Mouse (Mus musculus) kidney, postnatal 0 days (tissue): ENCODE results near the gene Pla2g4a. TPM values are rescaled to one million over a fixed set of nuclear protein-coding genes. Genes with fewer than 3 reads are reported as not detected.
A peak's percentile ranks its signal among the peaks of the same experiment; 100 is the strongest.

ENCODE experiments used
- ATAC-seq: fragments of 200-750 bp; cut with Nextera tagmentation; replicated peaks from 2 replicates; pipeline ENCODE4 v1.8.0; 2017; ENCODE audit warnings: low read depth, moderate number of reproducible peaks, moderate TSS enrichment, moderate library complexity; ENCODE audit not compliant: low FRiP score
- DNase-seq: peaks from one replicate; pipeline ENCODE4 v3.0.0-alpha.2; 2016; ENCODE audit warnings: low spot score
- H3K27ac ChIP-seq: fragments of 300-500 bp; sonication (generic); 2 replicates; pipeline ENCODE4 v1.5.1; 2014; ENCODE audit warnings: mild to moderate bottlenecking
- H3K27me3 ChIP-seq: fragments of 300-500 bp; sonication (generic); 2 replicates; pipeline ENCODE4 v1.6.1; 2014; ENCODE audit warnings: low read length, mixed read lengths; ENCODE audit not compliant: insufficient read depth
- H3K36me3 ChIP-seq: fragments of 300-500 bp; sonication (generic); 2 replicates; pipeline ENCODE4 v1.6.1; 2014; ENCODE audit warnings: low read length, mixed read lengths; ENCODE audit not compliant: insufficient read depth
- H3K4me1 ChIP-seq: fragments of 300-500 bp; sonication (generic); replicated peaks from 2 replicates; pipeline ENCODE4 v1.6.1; 2014; ENCODE audit warnings: antibody characterized with exemption, low read length, mixed read lengths; ENCODE audit not compliant: insufficient read depth
- H3K4me2 ChIP-seq: fragments of 300-500 bp; sonication (generic); 2 replicates; pipeline ENCODE4 v1.6.1; 2014; ENCODE audit warnings: mild to moderate bottlenecking, low read length, moderate library complexity, mixed read lengths
- H3K4me3 ChIP-seq: fragments of 300-500 bp; sonication (generic); replicated peaks from 2 replicates; pipeline ENCODE4 v1.5.1; 2014; ENCODE audit warnings: low read depth, low read length
- H3K9ac ChIP-seq: fragments of 300-500 bp; sonication (generic); 2 replicates; pipeline ENCODE4 v1.6.1; 2014; ENCODE audit warnings: low read depth, low read length
- H3K9me3 ChIP-seq: fragments of 300-500 bp; sonication (generic); replicated peaks from 2 replicates; pipeline ENCODE4 v1.6.1; 2016; ENCODE audit warnings: low read length, inconsistent platforms, mixed read lengths
- CTCF ChIP-seq: IDR thresholded peaks from 2 replicates; pipeline ENCODE4 v1.5.1; 2016; ENCODE audit warnings: antibody characterized with exemption, low read depth, mild to moderate bottlenecking, moderate library complexity
- WGBS: fragments of 180-500 bp; shearing (Covaris S2); extraction: QIAGEN DNeasy Blood & Tissue Kit; methylation state at CpG from one replicate; pipeline ENCODE4 v1.1.7; 2014; 5-methylcytosine and 5-hydroxymethylcytosine counted together
- polyA plus RNA-seq: library from polyadenylated mRNA; unstranded; fragments of >200 nt; fragmentation: Nextera tagmentation; extraction: Ambion mirVana; gene quantifications from 2 replicates; pipeline ENCODE4 v1.2.1, GENCODE M21; 2015

Pla2g4a gene
- polyA plus RNA-seq, result 58.0 and 59.1 TPM in 2 replicates

DNA sequence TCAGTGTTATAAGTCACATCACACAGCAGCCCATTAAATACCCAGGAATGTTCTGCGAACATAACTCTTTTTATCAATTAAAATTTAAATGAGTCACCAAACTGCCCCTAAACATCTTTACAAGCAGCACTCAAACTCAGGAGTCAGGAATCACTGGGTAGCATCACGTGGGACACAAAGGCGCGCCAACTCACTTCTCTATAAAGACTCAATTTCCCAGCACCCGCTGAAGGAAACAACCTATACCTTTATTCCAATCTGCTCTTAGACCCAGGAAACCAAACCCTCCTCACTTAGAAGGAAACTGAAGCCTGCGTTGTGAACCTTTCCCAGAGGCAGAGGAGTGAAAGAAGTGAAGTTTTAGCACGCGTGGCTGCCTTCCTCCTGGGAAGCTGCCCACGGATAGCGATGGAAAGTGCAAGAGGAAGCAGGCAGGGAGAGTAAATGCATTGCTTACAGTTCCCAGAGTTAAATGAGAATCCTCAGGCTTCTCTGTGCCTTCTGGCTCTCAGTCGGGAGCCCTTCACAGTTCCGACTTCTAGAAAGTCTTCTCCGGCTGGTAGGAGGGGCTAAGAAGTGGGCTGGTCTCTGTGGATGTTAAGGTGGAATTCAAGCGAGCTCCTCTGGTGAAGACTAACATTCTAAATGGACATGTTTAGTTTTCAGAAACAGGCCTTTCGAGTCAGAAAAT is at the start of gene Pla2g4a:
Gene Pla2g4a (minus strand): TSS at position 557 of the 691 bp plus-strand sequence.
- DNase-seq, result peak; percentile 88
- WGBS, result 6% methylated on average over 15 of the region's 15 CpGs
- H3K27ac ChIP-seq, result peak within 1 kb of the TSS; percentile 85

DNA sequence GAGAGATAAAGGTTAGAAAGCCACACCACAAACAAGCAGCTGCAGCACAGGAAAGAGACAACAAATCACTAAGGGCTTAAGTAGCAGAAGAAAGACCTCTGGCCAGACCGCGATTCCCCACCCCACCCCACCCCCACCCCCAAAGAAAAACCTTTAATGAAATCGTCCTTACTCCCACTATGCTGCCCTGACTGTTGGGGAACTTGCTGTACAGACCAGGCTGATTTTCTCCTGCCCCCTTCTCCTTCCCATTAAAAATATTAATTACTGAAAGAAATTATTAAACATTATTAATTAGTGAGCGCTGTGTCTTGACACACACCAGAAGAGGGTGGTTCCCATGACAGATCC is 49.5 kb upstream of the Pla2g4a start:
- no peak overlapping the region for H3K4me2 ChIP-seq
- H3K4me3 ChIP-seq, result no peak overlapping the region
- H3K27me3 ChIP-seq, result no peaks in the 10 kb centered on the region
- H3K4me1 ChIP-seq, result no peaks in the 10 kb centered on the region
- no peak overlapping the region for H3K27ac ChIP-seq
- no peak overlapping the region for H3K9ac ChIP-seq
- H3K36me3 ChIP-seq, result no peaks in the 10 kb centered on the region
- WGBS, result 58% methylated on average over 4 of the region's 4 CpGs
- ATAC-seq, result no peak
- no peaks in the 10 kb centered on the region for H3K9me3 ChIP-seq
- no peak for DNase-seq
- no peak for TF ChIP-seq CTCF

More for the DNA sequence above, at the start of gene Pla2g4a:
- TF ChIP-seq CTCF, result no peak
- Histone ChIP-seq H3K9ac (peak within 1 kb of the TSS; percentile 50), H3K4me2 (peak within 1 kb of the TSS; percentile 54), H3K4me1 (no peaks in the 10 kb centered on the region), H3K27me3 (no peaks in the 10 kb centered on the region), H3K9me3 (no peaks in the 10 kb centered on the region), H3K4me3 (peak within 1 kb of the TSS; percentile 46), H3K36me3 (no peaks in the 10 kb centered on the region)
- peak; percentile 77 for ATAC-seq

DNA sequence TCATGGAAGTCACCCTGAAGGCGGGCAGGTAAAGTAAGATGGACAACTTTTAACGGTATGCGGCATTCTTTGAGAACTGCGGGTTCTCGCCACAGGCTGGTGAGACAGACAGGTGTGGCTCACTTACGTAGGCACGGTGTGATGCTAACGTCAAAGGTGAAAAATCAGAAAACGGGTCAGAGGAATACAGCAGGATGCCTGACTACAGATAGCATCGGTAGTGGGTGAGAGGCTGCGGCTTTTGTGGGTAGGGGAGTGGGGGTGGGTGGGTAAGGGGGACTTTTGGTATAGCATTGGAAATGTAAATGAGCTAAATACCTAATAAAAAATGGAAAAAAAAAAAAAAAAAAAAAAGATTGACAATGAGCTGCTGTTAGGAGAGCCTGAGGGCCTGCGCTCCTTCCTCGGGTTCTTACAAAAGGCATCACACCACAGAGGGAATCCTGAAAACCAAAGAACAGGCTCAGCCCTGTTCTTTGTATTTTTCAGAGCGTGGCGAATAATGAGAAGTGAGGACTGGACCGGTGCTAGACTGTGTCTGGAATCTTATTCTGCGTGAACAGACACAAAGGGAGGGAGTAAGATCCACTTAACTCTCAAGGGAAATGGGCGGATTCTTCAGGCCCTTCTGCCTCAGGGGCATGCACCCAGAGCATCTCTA is 49.0 kb upstream of the Pla2g4a start:
- Histone ChIP-seq H3K4me1 (no peaks in the 10 kb centered on the region), H3K4me3 (no peak overlapping the region), H3K27ac (no peak overlapping the region), H3K9ac (no peak overlapping the region), H3K9me3 (no peaks in the 10 kb centered on the region), H3K36me3 (no peaks in the 10 kb centered on the region), H3K4me2 (no peak overlapping the region), H3K27me3 (no peaks in the 10 kb centered on the region)
- no peak for TF ChIP-seq CTCF
- WGBS, result 85% methylated on average over 18 of the region's 18 CpGs
- ATAC-seq, result no peak
- DNase-seq, result no peak

DNA sequence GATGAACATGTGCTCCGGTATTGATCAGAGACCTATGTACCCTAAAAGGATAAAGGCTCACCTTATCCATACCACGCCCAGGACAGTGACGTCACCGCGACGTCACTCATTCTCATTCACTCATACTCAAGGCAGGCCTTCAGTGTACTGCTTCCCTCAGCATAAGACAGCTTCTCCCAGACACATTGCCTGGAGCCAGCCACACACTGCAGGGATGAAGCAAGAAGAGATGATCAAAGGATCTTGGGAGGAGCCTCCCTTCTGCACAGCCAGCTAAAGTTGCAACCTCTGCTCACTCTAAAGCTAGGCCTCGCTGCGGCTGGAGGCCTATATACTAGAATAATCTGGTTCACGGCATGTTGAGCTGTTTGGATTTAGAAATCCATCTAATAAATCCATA is 48.0 kb upstream of the Pla2g4a start:
- Histone ChIP-seq H3K4me3 (no peak overlapping the region), H3K9me3 (no peaks in the 10 kb centered on the region), H3K27ac (no peak overlapping the region), H3K4me1 (no peaks in the 10 kb centered on the region), H3K4me2 (no peak overlapping the region), H3K36me3 (no peaks in the 10 kb centered on the region), H3K9ac (no peak overlapping the region), H3K27me3 (no peaks in the 10 kb centered on the region)
- ATAC-seq (0 out of 2 replicates have a peak, but pooled peaks have one; percentile 17), DNase-seq (no peak)
- no peak for TF ChIP-seq CTCF
- WGBS, result 87% methylated on average over 9 of the region's 9 CpGs

DNA sequence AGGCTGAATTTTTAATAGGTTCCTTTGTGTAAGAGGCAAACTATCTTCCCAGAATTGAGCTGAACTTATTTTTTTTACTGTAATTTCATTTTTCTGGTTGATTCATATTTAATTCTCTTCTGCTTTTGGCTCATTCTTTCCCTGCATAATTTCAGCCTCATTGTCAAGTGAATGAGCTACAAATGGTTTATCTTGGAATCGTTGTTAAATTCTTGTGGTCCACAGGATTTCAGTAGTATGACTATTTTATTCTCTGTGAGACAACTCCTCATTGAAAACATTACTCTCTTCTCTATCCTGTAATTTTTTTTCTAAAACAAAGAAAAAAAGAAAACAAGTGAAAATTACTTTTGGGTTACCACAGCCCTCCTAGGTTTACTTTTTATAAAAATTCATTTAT is 14.5 kb upstream of the Pla2g4a start:
- Histone ChIP-seq H3K9me3 (no peaks in the 10 kb centered on the region), H3K9ac (no peak overlapping the region), H3K36me3 (no peaks in the 10 kb centered on the region), H3K4me2 (no peak overlapping the region), H3K4me1 (no peaks in the 10 kb centered on the region), H3K27me3 (no peaks in the 10 kb centered on the region), H3K27ac (no peak overlapping the region), H3K4me3 (no peak overlapping the region)
- no peak for ATAC-seq
- TF ChIP-seq CTCF, result no peak
- DNase-seq, result no peak
- WGBS, result 77% methylated on average over 1 of the region's 1 CpGs

DNA sequence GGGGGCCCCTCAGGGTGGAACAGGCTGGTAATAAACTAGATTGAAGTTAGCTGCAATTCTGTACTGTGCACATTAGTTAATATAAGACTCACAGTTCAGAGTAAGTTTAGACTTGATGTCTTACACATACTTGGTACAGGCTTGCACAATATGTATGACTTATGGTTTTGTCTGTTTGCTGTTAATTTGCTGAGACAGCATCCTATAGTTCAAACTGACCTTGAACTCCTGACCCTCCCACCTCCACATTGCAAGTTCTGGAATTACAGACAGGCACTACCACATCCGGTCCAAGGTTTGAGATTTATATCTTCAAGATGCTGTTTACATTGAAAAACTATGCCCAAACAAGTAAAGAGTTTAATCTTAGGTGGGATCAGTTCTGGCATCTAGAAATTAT is 4.7 kb upstream of the Pla2g4a start:
- Histone ChIP-seq H3K4me2 (no peak overlapping the region), H3K4me3 (no peak overlapping the region), H3K9me3 (no peaks in the 10 kb centered on the region), H3K27me3 (no peaks in the 10 kb centered on the region), H3K27ac (no peak overlapping the region), H3K4me1 (no peaks in the 10 kb centered on the region), H3K9ac (no peak overlapping the region), H3K36me3 (no peaks in the 10 kb centered on the region)
- TF ChIP-seq CTCF, result no peak
- WGBS, result 15% methylated on average over 1 of the region's 1 CpGs
- ATAC-seq (no peak; the same call in 1 of the 2 replicates), DNase-seq (no peak)
